Comparison of ENCODE assay signal across 23 mouse cellular contexts in genomic region chr11:74699505-74699904, GRCm38 (mm10). TPM values are rescaled to one million over a fixed set of nuclear protein-coding genes. Genes with fewer than 3 reads are reported as not detected.
DNase-seq lines count a peak whose midpoint lies in the region; ATAC-seq and TF ChIP-seq lines count a peak whose summit lies in the region.
"Had no signal": no experiment of that assay in that cellular context is flagged by ENCODE, and none has a peak within 500 bp of the region (broad histone marks: within the 10 kb centered on the region; RNA-seq: fewer than 3 reads in every experiment).

No protein-coding gene starts in this region.

- TF ChIP-seq CTCF in CH12.LX (conservative IDR thresholded peaks at IDR 0.05 in 1 of 2, IDR thresholded peaks at IDR 0.05 in 1 of 2; ENCODE audit: low read depth in 2 of 2, low read length in 2 of 2) (no peak), MEL (IDR thresholded peaks at IDR 0.05 in 2 of 3, conservative IDR thresholded peaks at IDR 0.05 in 1 of 3; ENCODE audit: control insufficient read depth in 1 of 3, insufficient read depth in 1 of 3, low read depth in 2 of 3, low read length in 3 of 3, poor library complexity in 1 of 3, severe bottlenecking in 1 of 3) (no peak)
- no peak for TF ChIP-seq CTCF in intestine, postnatal 0 days (IDR thresholded peaks at IDR 0.05; ENCODE audit: low read depth)

- no peak for DNase-seq in CH12.LX (ENCODE audit: extremely low read depth)
- DNase-seq in ES-E14 (ENCODE audit: low read depth, low spot score) = no peak
- DNase-seq in MEL (ENCODE audit: low read depth, low spot score) = no peak
- DNase-seq in thymus, adult 18-20 months = no peak
- DNase-seq: adrenal gland, adult 2 months; adrenal gland, adult 8-10 months; adrenal gland, postnatal 10 days; adrenal gland, postnatal 14 days; adrenal gland, postnatal 25 days; adrenal gland, postnatal 36 days; B cell, adult 2 months; cerebellum, adult 11 months; cerebellum, adult 11-12 months; cerebellum, adult 18-20 months; cerebellum, adult 2 months; cerebellum, adult 8-10 months; cerebellum, adult 9-10 months had no signal

- in situ Hi-C loops in CH12.LX (cut with MboI; ENCODE audit: low pct_ligation_motif_present, low pct_unique_long_range_greater_than_20kb, low sequenced_read_pairs) = no loop called here
- in situ Hi-C loops in ES-E14 (cut with MboI; ENCODE audit: low sequenced_read_pairs in 2 of 2, unreplicated experiment in 2 of 2) = no loop called here

- H3K4me1 ChIP-seq in CH12.LX (ENCODE audit: control insufficient read depth in 1 of 2, insufficient read depth in 2 of 2) (peaks cover 0 to 15% of the 10 kb centered on the region in 2 experiments; a peak in 1 of 4 replicates), ES-E14 (ENCODE audit: control insufficient read depth in 2 of 2, insufficient read depth in 2 of 2, low read length in 2 of 2, poor library complexity in 1 of 2) (peaks cover 1 to 2% of the 10 kb centered on the region in 2 experiments; a peak in 1 of 4 replicates), MEL (ENCODE audit: control insufficient read depth in 1 of 2, insufficient read depth in 2 of 2, low read length in 2 of 2) (no peaks in the 10 kb centered on the region)
- no peaks in the 10 kb centered on the region for H3K4me1 ChIP-seq in intestine, postnatal 0 days (replicated peaks; ENCODE audit: control insufficient read depth, insufficient read depth, low read length)

- no peak overlapping the region for H3K4me3 ChIP-seq in CH12.LX (replicated peaks in 1 of 3; ENCODE audit: low read depth in 2 of 3, low read length in 2 of 3, poor library complexity in 1 of 3)
- no peak overlapping the region for H3K4me3 ChIP-seq in ES-E14 (ENCODE audit: insufficient read depth in 1 of 2, low read depth in 1 of 2, low read length in 2 of 2, poor library complexity in 1 of 2, severe bottlenecking in 1 of 2)
- H3K4me3 ChIP-seq in MEL (ENCODE audit: control insufficient read depth in 1 of 2, insufficient read depth in 1 of 2, low read depth in 2 of 2, low read length in 2 of 2) = no peak overlapping the region
- no peak overlapping the region for H3K4me3 ChIP-seq in intestine, postnatal 0 days (ENCODE audit: low read depth, low read length)

- H3K4me2 ChIP-seq in CH12.LX (ENCODE audit: insufficient read depth, low read depth, poor library complexity, severe bottlenecking) = no peak overlapping the region
- H3K4me2 ChIP-seq in intestine, postnatal 0 days (replicated peaks; ENCODE audit: low read depth) = no peak overlapping the region

- no peaks in the 10 kb centered on the region for H3K27me3 ChIP-seq in CH12.LX (replicated peaks)
- H3K27me3 ChIP-seq in MEL (ENCODE audit: control insufficient read depth in 1 of 2, insufficient read depth in 2 of 2, low read length in 2 of 2) = no peaks in the 10 kb centered on the region
- H3K27me3 ChIP-seq in intestine, postnatal 0 days (replicated peaks; ENCODE audit: control insufficient read depth, insufficient read depth, low read length) = no peaks in the 10 kb centered on the region
- H3K27me3 ChIP-seq: Patski had no signal

- dilution Hi-C loops in CH12.LX (cut with MboI; ENCODE audit: extremely low pct_ligation_motif_present, extremely low pct_unique_long_range_greater_than_20kb, low sequenced_read_pairs) = no loop called here

- H3K9ac ChIP-seq in CH12.LX (ENCODE audit: insufficient read depth, low read depth) (no peak overlapping the region), ES-E14 (ENCODE audit: insufficient read depth, low read depth, low read length, poor library complexity, severe bottlenecking) (no peak overlapping the region), MEL (ENCODE audit: control insufficient read depth, low read depth, low read length, poor library complexity, severe bottlenecking) (no peak overlapping the region)
- H3K9ac ChIP-seq in intestine, postnatal 0 days (ENCODE audit: low read depth, low read length) = no peak overlapping the region

- TF ChIP-seq EP300 in CH12.LX (IDR thresholded peaks at IDR 0.05; ENCODE audit: low read length) (no peak), MEL (IDR thresholded peaks at IDR 0.05; ENCODE audit: low read depth in 1 of 2, low read length in 2 of 2) (no peak)

- no peak for TF ChIP-seq POLR2A in CH12.LX (IDR thresholded peaks at IDR 0.05; ENCODE audit: low read depth, low read length)
- no peak for TF ChIP-seq POLR2A in MEL (IDR thresholded peaks at IDR 0.05; ENCODE audit: control insufficient read depth in 1 of 2, insufficient read depth in 1 of 2, low read depth in 1 of 2, low read length in 2 of 2, poor library complexity in 1 of 2)

- H3K36me3 ChIP-seq in CH12.LX (replicated peaks in 1 of 2; ENCODE audit: control insufficient read depth in 1 of 2, insufficient read depth in 1 of 2, low read length in 1 of 2) (peaks cover 30 to 50% of the 10 kb centered on the region in 2 experiments), ES-E14 (ENCODE audit: control insufficient read depth, insufficient read depth, low read length, poor library complexity, severe bottlenecking) (peaks cover 4% of the 10 kb centered on the region), MEL (ENCODE audit: control insufficient read depth in 1 of 2, insufficient read depth in 2 of 2, low read length in 2 of 2) (peaks cover 2 to 28% of the 10 kb centered on the region in 2 experiments; a peak in 3 of 4 replicates)
- peaks cover 12% of the 10 kb centered on the region for H3K36me3 ChIP-seq in intestine, postnatal 0 days (ENCODE audit: control insufficient read depth, insufficient read depth)

- TF ChIP-seq RAD21 in CH12.LX (IDR thresholded peaks at IDR 0.05; ENCODE audit: low read depth, low read length) = no peak
- TF ChIP-seq RAD21 in MEL (IDR thresholded peaks at IDR 0.05; ENCODE audit: low read depth, low read length) = no peak

- H3K79me2 ChIP-seq in CH12.LX (replicated peaks; ENCODE audit: control insufficient read depth, extremely low read depth, insufficient read depth, poor library complexity, severe bottlenecking) = peaks cover 83% of the 10 kb centered on the region
- H3K79me2 ChIP-seq in MEL (ENCODE audit: control insufficient read depth, insufficient read depth, low read length, poor library complexity) = peaks cover 33% of the 10 kb centered on the region

- H3K27ac ChIP-seq in CH12.LX (ENCODE audit: insufficient read depth, low read depth) (no peak overlapping the region), ES-E14 (ENCODE audit: insufficient read depth, low read depth, low read length, poor library complexity, severe bottlenecking) (no peak overlapping the region), MEL (ENCODE audit: control insufficient read depth, low read depth, low read length) (no peak overlapping the region)
- no peak overlapping the region for H3K27ac ChIP-seq in intestine, postnatal 0 days (ENCODE audit: low read depth, low read length)

- WGBS in intestine, postnatal 0 days = 99% methylated on average over 2 of the region's 2 CpGs

- no peaks in the 10 kb centered on the region for H3K9me3 ChIP-seq in CH12.LX (replicated peaks; ENCODE audit: low read length)
- no peaks in the 10 kb centered on the region for H3K9me3 ChIP-seq in ES-E14 (ENCODE audit: control insufficient read depth, insufficient read depth, low read depth, low read length)
- H3K9me3 ChIP-seq in MEL (replicated peaks; ENCODE audit: insufficient read depth, low read length) = no peaks in the 10 kb centered on the region
- H3K9me3 ChIP-seq in intestine, postnatal 0 days (ENCODE audit: control insufficient read depth) = no peaks in the 10 kb centered on the region
- H3K9me3 ChIP-seq: G1E had no signal

- no peak for ATAC-seq in granulocyte monocyte progenitor cell, adult 5-6 weeks (replicated peaks; ENCODE audit: poor library complexity, severe bottlenecking)
- no peak for ATAC-seq in intestine, postnatal 0 days
- ATAC-seq: activated CD4-positive, CD25-positive, alpha-beta regulatory T cell, adult 4 months; CD4-positive, CD25-positive, alpha-beta regulatory T cell, adult 4 months; Patski had no signal

TF ChIP-seq in CH12.LX, 34 proteins besides CTCF, POLR2A, EP300 and RAD21:
- no peak for TF ChIP-seq SMC3 (IDR thresholded peaks at IDR 0.05; ENCODE audit: low read depth, low read length)
- TF ChIP-seq IRF4 (IDR thresholded peaks at IDR 0.05; ENCODE audit: low read depth, low read length) = no peak
- peak; percentile 66 for TF ChIP-seq ZNF384 (IDR thresholded peaks at IDR 0.05; ENCODE audit: low read depth, low read length)

TF ChIP-seq in ES-E14, 5 proteins besides CTCF, POLR2A, EP300 and RAD21:
- TF ChIP-seq MAFK (IDR thresholded peaks at IDR 0.05; ENCODE audit: insufficient read depth, low read depth, low read length) = no peak
- TF ChIP-seq ZNF384 (IDR thresholded peaks at IDR 0.05; ENCODE audit: low read depth, low read length) = peak; percentile 68; the same call in 1 of the 2 replicates
TF ChIP-seq in ES-E14: peak in this region for 1.

TF ChIP-seq in MEL, 35 proteins besides CTCF, POLR2A, EP300 and RAD21:
- no peak for TF ChIP-seq MYB (IDR thresholded peaks at IDR 0.05; ENCODE audit: low read depth, low read length)
- TF ChIP-seq ZNF384 (IDR thresholded peaks at IDR 0.05; ENCODE audit: low read depth, low read length) = peak; percentile 57

RNA-seq across cellular contexts. Expression of gene Pafah1b1, which starts 25.0 kb away (rescaled TPM):
- total RNA-seq in CH12.LX (2012; rRNA removed) (53.9 and 54.5 TPM in 2 replicates), CH12.LX (2014; rRNA removed) (107 and 143 TPM in 2 replicates), ES-E14 (2012; rRNA removed) (41.8 and 64.6 TPM in 2 replicates), MEL (2012; rRNA removed) (65.8 and 67.4 TPM in 2 replicates)
- polyA plus RNA-seq in CH12.LX (2012; ENCODE audit: insufficient read length, low read depth) (136 and 140 TPM in 2 replicates), MEL (2012; ENCODE audit: insufficient read depth in 1 of 2, insufficient read length in 2 of 2, low read depth in 1 of 2, low replicate concordance in 2 of 2, missing spikeins in 1 of 2) (10 to 100 TPM in 1 of 2 experiments, not detected in 1; 54.5 TPM)
- total RNA-seq in granulocyte monocyte progenitor cell, adult 5-6 weeks (2014; fragmentation: Nextera tagmentation) = 35.1 and 40.4 TPM in 2 replicates
- 54.1 and 77.2 TPM in 2 replicates for total RNA-seq in granulocyte monocyte progenitor cell, adult 5-6 weeks (2017)
- polyA plus RNA-seq in intestine, postnatal 0 days (2015; fragmentation: Nextera tagmentation; extraction: Ambion mirVana) = 62.1 and 68.6 TPM in 2 replicates

RNA-seq across cellular contexts. Expression of gene Cluh, which starts 50.2 kb away (rescaled TPM):
- total RNA-seq in CH12.LX (2012; rRNA removed) = 86.4 and 120 TPM in 2 replicates
- 63.1 and 74.9 TPM in 2 replicates for total RNA-seq in CH12.LX (2014; rRNA removed)
- polyA plus RNA-seq in CH12.LX (2012; ENCODE audit: insufficient read length, low read depth) = 143 and 151 TPM in 2 replicates
- 73.5 and 92.9 TPM in 2 replicates for total RNA-seq in ES-E14 (2012; rRNA removed)
- 107 and 115 TPM in 2 replicates for total RNA-seq in MEL (2012; rRNA removed)
- 100 to 1,000 TPM in 1 of 2 experiments, 10 to 100 TPM in 1; 53.8 to 135 TPM for polyA plus RNA-seq in MEL (2012; ENCODE audit: insufficient read depth in 1 of 2, insufficient read length in 2 of 2, low read depth in 1 of 2, low replicate concordance in 2 of 2, missing spikeins in 1 of 2)
- total RNA-seq in granulocyte monocyte progenitor cell, adult 5-6 weeks (2014; fragmentation: Nextera tagmentation) = 63.8 and 74.4 TPM in 2 replicates
- 32.1 and 35.3 TPM in 2 replicates for total RNA-seq in granulocyte monocyte progenitor cell, adult 5-6 weeks (2017)
- polyA plus RNA-seq in intestine, postnatal 0 days (2015; fragmentation: Nextera tagmentation; extraction: Ambion mirVana) = 21.4 and 23.1 TPM in 2 replicates

Comparison
In these comparisons a context has a peak if more than half of its experiments do, and no peak if none do; other contexts are left out.
1. Of the 35 proteins assayed by ChIP-seq in both MEL and CH12.LX: peak only in MEL: none; only in CH12.LX: none; in both: ZNF384; in neither: 34.